39 mouse cellular contexts compared by ENCODE assay signal in genomic region chr5:143976232-143976631, GRCm38 (mm10). TPM values are rescaled to one million over a fixed set of nuclear protein-coding genes. Genes with fewer than 3 reads are reported as not detected.
DNase-seq lines count a peak whose midpoint lies in the region; ATAC-seq and TF ChIP-seq lines count a peak whose summit lies in the region.
"Had no signal": no experiment of that assay in that cellular context is flagged by ENCODE, and none has a peak within 500 bp of the region (broad histone marks: within the 10 kb centered on the region; RNA-seq: fewer than 3 reads in every experiment).

No protein-coding gene starts in this region.

- WGBS in liver, embryonic 11.5 days: 77% methylated on average over 11 of the region's 11 CpGs
- 71% methylated on average over 11 of the region's 11 CpGs for WGBS in liver, embryonic 14.5 days (ENCODE audit: insufficient replicate concordance)
- 83% methylated on average over 11 of the region's 11 CpGs for WGBS in lung, adult 2 months

- H3K9me3 ChIP-seq in liver, embryonic 11.5 days (ENCODE audit: control insufficient read depth, low read length): no peaks in the 10 kb centered on the region
- H3K9me3 ChIP-seq in liver, embryonic 14.5 days (ENCODE audit: control insufficient read depth, low read length): no peaks in the 10 kb centered on the region
- H3K9me3 ChIP-seq: heart, embryonic 13.5 days; hindbrain, embryonic 15.5 days; limb, embryonic 10.5 days; limb, embryonic 15.5 days; megakaryocyte, embryonic 14.5 days; midbrain, embryonic 12.5 days; neural tube, embryonic 12.5 days had no signal

- peak overlapping the region; percentile 8 for H3K4me2 ChIP-seq in liver, embryonic 11.5 days
- peak overlapping the region; percentile 53 for H3K4me2 ChIP-seq in liver, embryonic 14.5 days (ENCODE audit: low read depth)
- H3K4me2 ChIP-seq: heart, embryonic 13.5 days; hindbrain, embryonic 15.5 days; limb, embryonic 15.5 days; midbrain, embryonic 12.5 days; neural tube, embryonic 12.5 days had no signal

- no peak overlapping the region for H3K4me3 ChIP-seq in liver, embryonic 11.5 days (ENCODE audit: low read depth, low read length)
- H3K4me3 ChIP-seq in liver, embryonic 14.5 days (ENCODE audit: insufficient read depth in 1 of 2, low read depth in 2 of 2, low read length in 2 of 2): no peak overlapping the region
- no peak overlapping the region for H3K4me3 ChIP-seq in lung, adult 2 months (replicated peaks; ENCODE audit: extremely low read depth, low read depth, low read length)
- H3K4me3 ChIP-seq: gastrocnemius, adult 2 months; heart, adult 2 months; heart, embryonic 13.5 days; hindbrain, embryonic 15.5 days; layer of hippocampus, adult 2 months; limb, embryonic 10.5 days; limb, embryonic 15.5 days; midbrain, embryonic 12.5 days; myocyte; neural tube, embryonic 12.5 days had no signal

- no peak for ATAC-seq in liver, embryonic 11.5 days (replicated peaks; ENCODE audit: low FRiP score)
- 0 out of 2 replicates have a peak, but pooled peaks have one; percentile 7 for ATAC-seq in erythroblast, adult 5-6 weeks (replicated peaks; ENCODE audit: low FRiP score, poor library complexity, severe bottlenecking)
- ATAC-seq in liver, embryonic 14.5 days (ENCODE audit: insufficient read depth): peak; percentile 65
- ATAC-seq: forebrain, embryonic 16.5 days had no signal

- 0 out of 2 replicates have a peak, but pooled peaks have one; percentile 23 for TF ChIP-seq EP300 in liver, embryonic 14.5 days (IDR thresholded peaks at IDR 0.05; ENCODE audit: low read depth)

- TF ChIP-seq CTCF in liver, embryonic 14.5 days (IDR thresholded peaks at IDR 0.05; ENCODE audit: low read depth): no peak
- TF ChIP-seq CTCF in lung, adult 2 months (IDR thresholded peaks at IDR 0.05; ENCODE audit: insufficient read depth, low read length): no peak

- no peak overlapping the region for H3K9ac ChIP-seq in liver, embryonic 11.5 days (ENCODE audit: low read depth, low read length)
- no peak overlapping the region; the same call in 1 of the 2 replicates for H3K9ac ChIP-seq in liver, embryonic 14.5 days (replicated peaks)
- H3K9ac ChIP-seq: heart, embryonic 13.5 days; hindbrain, embryonic 15.5 days; limb, embryonic 15.5 days; midbrain, embryonic 12.5 days; neural tube, embryonic 12.5 days had no signal

- TF ChIP-seq POLR2A in lung, adult 2 months (IDR thresholded peaks at IDR 0.05; ENCODE audit: borderline replicate concordance, extremely low read depth, low read depth, low read length): no peak

- no peaks in the 10 kb centered on the region for H3K36me3 ChIP-seq in liver, embryonic 11.5 days (ENCODE audit: control insufficient read depth, insufficient read depth, low read length)
- H3K36me3 ChIP-seq in liver, embryonic 14.5 days (replicated peaks; ENCODE audit: control insufficient read depth, insufficient read depth, low read depth): no peaks in the 10 kb centered on the region
- H3K36me3 ChIP-seq: heart, embryonic 13.5 days; hindbrain, embryonic 15.5 days; limb, embryonic 10.5 days; limb, embryonic 15.5 days; midbrain, embryonic 12.5 days; neural tube, embryonic 12.5 days had no signal

- peaks cover 25% of the 10 kb centered on the region for H3K4me1 ChIP-seq in liver, embryonic 11.5 days (replicated peaks; ENCODE audit: control insufficient read depth, insufficient read depth, low read length)
- peaks cover 43 to 52% of the 10 kb centered on the region in 2 experiments for H3K4me1 ChIP-seq in liver, embryonic 14.5 days (replicated peaks; ENCODE audit: control insufficient read depth in 2 of 2, insufficient read depth in 2 of 2, low read length in 1 of 2)
- no peaks in the 10 kb centered on the region; the same call in 1 of the 2 replicates for H3K4me1 ChIP-seq in lung, adult 2 months (ENCODE audit: control insufficient read depth, insufficient read depth, low read length)

- DNase-seq in liver, embryonic 11.5 days (ENCODE audit: low spot score): no peak
- no peak for DNase-seq in liver
- DNase-seq in liver, embryonic 14.5 days (ENCODE audit: low read depth in 3 of 3, low spot score in 3 of 3): peak in 2 of 3 experiments; percentile 19 to 42
- no peak for DNase-seq in thymus, postnatal 36 days
- DNase-seq in ovary, postnatal 10 days (ENCODE audit: low spot score): no peak
- DNase-seq in lung, adult 2 months: no peak
- DNase-seq: adrenal gland, postnatal 25 days; cerebellum, adult 2 months; cerebellum, postnatal 14 days; gastrocnemius, adult 2 months; heart, adult 2 months; heart, postnatal 10 days; kidney, adult 2 months; kidney, postnatal 36 days; lung, postnatal 36 days; thymus, adult 18-20 months; thymus, postnatal 4 days had no signal

- H3K27ac ChIP-seq in liver, embryonic 11.5 days (ENCODE audit: low read depth, low read length): no peak overlapping the region
- peak overlapping the region; percentile 81 for H3K27ac ChIP-seq in liver, embryonic 14.5 days
- H3K27ac ChIP-seq: gastrocnemius, adult 2 months; heart, adult 2 months; heart, embryonic 13.5 days; hindbrain, embryonic 15.5 days; layer of hippocampus, adult 2 months; limb, embryonic 10.5 days; limb, embryonic 15.5 days; midbrain, embryonic 12.5 days; neural tube, embryonic 12.5 days had no signal

- H3K27me3 ChIP-seq in liver, embryonic 11.5 days (replicated peaks; ENCODE audit: control insufficient read depth, insufficient read depth, low read length): no peaks in the 10 kb centered on the region
- H3K27me3 ChIP-seq in liver, embryonic 14.5 days (ENCODE audit: control insufficient read depth, insufficient read depth, low read length): no peaks in the 10 kb centered on the region
- H3K27me3 ChIP-seq: heart, embryonic 13.5 days; hindbrain, embryonic 15.5 days; limb, embryonic 15.5 days; midbrain, embryonic 12.5 days; neural tube, embryonic 12.5 days had no signal

RNA-seq across cellular contexts. Expression of gene Ccz1, which starts 38.4 kb away (rescaled TPM):
- 93.1 and 97.2 TPM in 2 replicates for polyA plus RNA-seq in liver, embryonic 11.5 days (2014; fragmentation: Nextera tagmentation; extraction: Ambion mirVana)
- 24.9 and 37.7 TPM in 2 replicates for total RNA-seq in erythroblast, adult 5-6 weeks (2015; ENCODE audit: low replicate concordance)
- total RNA-seq in erythroblast, adult 5-6 weeks (2017; ENCODE audit: low replicate concordance): 25.3 and 38.5 TPM in 2 replicates
- 12.8 and 21.9 TPM in 2 replicates for polyA plus RNA-seq in liver, embryonic 14.5 days (2012; rRNA removed)
- polyA plus RNA-seq in liver, embryonic 14.5 days (2014; fragmentation: Nextera tagmentation; extraction: Ambion mirVana): 46.8 and 47.1 TPM in 2 replicates
- polyA plus RNA-seq in lung, adult 2 months (2012; rRNA removed): 8.3 and 13.4 TPM in 2 replicates

RNA-seq across cellular contexts. Expression of gene Rsph10b, which starts 43.4 kb away (rescaled TPM):
- polyA plus RNA-seq in liver, embryonic 11.5 days (2014; fragmentation: Nextera tagmentation; extraction: Ambion mirVana): 0.34 TPM in 2 replicates
- total RNA-seq in erythroblast, adult 5-6 weeks (2015; ENCODE audit: low replicate concordance): 4.4 TPM in 1 of 2 replicates, not detected in the other
- 3.8 and 7.0 TPM in 2 replicates for total RNA-seq in erythroblast, adult 5-6 weeks (2017; ENCODE audit: low replicate concordance)
- 0.19 and 0.44 TPM in 2 replicates for polyA plus RNA-seq in liver, embryonic 14.5 days (2012; rRNA removed)
- polyA plus RNA-seq in liver, embryonic 14.5 days (2014; fragmentation: Nextera tagmentation; extraction: Ambion mirVana): 0.21 and 0.66 TPM in 2 replicates
- 3.6 and 6.4 TPM in 2 replicates for polyA plus RNA-seq in lung, adult 2 months (2012; rRNA removed)
- total RNA-seq: hematopoietic stem cell, adult 5-6 weeks had no signal
- polyA plus RNA-seq: myocyte had no signal

RNA-seq across cellular contexts. Expression of gene Gm42421, which starts 48.3 kb away (rescaled TPM):
- polyA plus RNA-seq in liver, embryonic 11.5 days (2014; fragmentation: Nextera tagmentation; extraction: Ambion mirVana): 0.41 and 0.70 TPM in 2 replicates
- total RNA-seq in erythroblast, adult 5-6 weeks (2015; ENCODE audit: low replicate concordance): not detected in 2 replicates
- total RNA-seq in erythroblast, adult 5-6 weeks (2017; ENCODE audit: low replicate concordance): 6.0 TPM in 1 of 2 replicates, not detected in the other
- 0.51 and 0.59 TPM in 2 replicates for polyA plus RNA-seq in liver, embryonic 14.5 days (2012; rRNA removed)
- polyA plus RNA-seq in liver, embryonic 14.5 days (2014; fragmentation: Nextera tagmentation; extraction: Ambion mirVana): 0.20 and 0.24 TPM in 2 replicates
- not detected in 2 replicates for polyA plus RNA-seq in lung, adult 2 months (2012; rRNA removed)
- total RNA-seq: adrenal gland, adult 18-20 months; gastrocnemius, adult 2 months; heart, adult 2 months; hematopoietic stem cell, adult 5-6 weeks; midbrain, postnatal 0 days had no signal
- polyA plus RNA-seq: kidney, adult 2 months; kidney, embryonic 16.5 days; lung, embryonic 16.5 days; small intestine, adult 2 months had no signal

RNA-seq across cellular contexts. Expression of gene Ocm, which starts 50.2 kb away (rescaled TPM):
- not detected in 2 replicates for polyA plus RNA-seq in liver, embryonic 11.5 days (2014; fragmentation: Nextera tagmentation; extraction: Ambion mirVana)
- total RNA-seq in erythroblast, adult 5-6 weeks (2015; ENCODE audit: low replicate concordance): not detected in 2 replicates
- total RNA-seq in erythroblast, adult 5-6 weeks (2017; ENCODE audit: low replicate concordance): not detected in 2 replicates
- polyA plus RNA-seq in liver, embryonic 14.5 days (2012; rRNA removed): not detected in 2 replicates
- polyA plus RNA-seq in liver, embryonic 14.5 days (2014; fragmentation: Nextera tagmentation; extraction: Ambion mirVana): not detected in 2 replicates
- not detected in 2 replicates for polyA plus RNA-seq in lung, adult 2 months (2012; rRNA removed)
- total RNA-seq: adrenal gland, adult 18-20 months; adrenal gland, postnatal 25 days; gastrocnemius, adult 2 months; gastrocnemius, postnatal 36 days; heart, adult 2 months; heart, postnatal 10 days; hematopoietic stem cell, adult 5-6 weeks; layer of hippocampus, adult 2 months; layer of hippocampus, postnatal 14 days; midbrain, postnatal 0 days had no signal
- polyA plus RNA-seq: brain, embryonic 14.5 days; CD4-positive, CD25-positive, alpha-beta regulatory T cell, adult 4 months; cerebellum, adult 2 months; forebrain, embryonic 16.5 days; heart, adult 2 months; heart, embryonic 13.5 days; hindbrain, embryonic 15.5 days; inflammation-experienced regulatory T-cells, adult 6 months; kidney, adult 2 months; limb, embryonic 10.5 days; midbrain, embryonic 12.5 days; myocyte had no signal

Comparison
In these comparisons a context has a peak if more than half of its experiments do, and no peak if none do; other contexts are left out.
1. DNase-seq: peak in liver, embryonic 14.5 days (2 of 3); none in liver, embryonic 11.5 days (single experiment), liver (single experiment), thymus, postnatal 36 days (0 of 2), ovary, postnatal 10 days (single experiment) and lung, adult 2 months (single experiment).